In the genomic region with DNA sequence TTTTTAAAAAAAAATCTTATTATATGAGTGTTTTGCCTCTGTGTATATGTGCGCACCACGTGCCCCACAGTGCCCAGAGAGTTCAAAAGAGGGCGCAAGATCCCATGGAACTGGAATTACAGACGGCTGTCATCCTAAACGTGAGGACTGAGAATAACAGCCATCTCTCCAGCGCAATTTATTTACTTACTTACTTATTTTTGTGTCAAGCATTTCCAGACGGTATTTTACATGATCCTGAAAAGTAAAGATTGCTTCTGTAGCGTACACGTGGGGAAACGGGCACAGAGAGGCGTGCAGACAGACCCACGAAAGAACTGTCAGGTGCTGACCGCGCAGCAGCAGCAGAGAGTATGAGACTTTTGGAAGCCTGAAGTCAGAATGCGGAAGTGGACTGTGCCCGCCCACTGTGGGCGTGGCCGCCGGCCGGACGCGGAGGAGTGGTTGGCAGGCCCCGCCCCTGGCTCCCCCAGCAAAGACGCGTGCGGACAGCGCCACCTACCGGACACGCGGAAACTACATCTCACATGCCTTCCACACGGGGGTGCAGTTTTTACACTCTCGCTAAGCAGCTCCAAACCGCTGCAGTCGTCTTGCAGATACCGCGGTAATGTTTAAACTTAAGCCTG, we compare ENCODE assay signal across 8 mouse cellular contexts. TPM values are rescaled to one million over a fixed set of nuclear protein-coding genes. Genes with fewer than 3 reads are reported as not detected.
DNase-seq lines count a peak whose midpoint lies in the region; ATAC-seq and TF ChIP-seq lines count a peak whose summit lies in the region.

No protein-coding gene starts in this region.

- ATAC-seq in lung, postnatal 0 days, result peak; percentile 96

- 3% methylated on average over 36 of the region's 36 CpGs for WGBS in cerebellum, adult 2 months
- WGBS in hindbrain, embryonic 10.5 days, result 4% methylated on average over 36 of the region's 36 CpGs
- 2% methylated on average over 36 of the region's 36 CpGs for WGBS in lung, postnatal 0 days

- H3K9ac ChIP-seq in MEL (ENCODE audit: control insufficient read depth, low read depth, low read length, poor library complexity, severe bottlenecking), result peak overlapping the region; percentile 66
- H3K9ac ChIP-seq in lung, postnatal 0 days (replicated peaks; ENCODE audit: low read depth), result no peak overlapping the region

- no peaks in the 10 kb centered on the region for H3K9me3 ChIP-seq in MEL (replicated peaks; ENCODE audit: insufficient read depth, low read length)
- H3K9me3 ChIP-seq in hindbrain, embryonic 10.5 days, result no peaks in the 10 kb centered on the region
- H3K9me3 ChIP-seq in lung, postnatal 0 days (ENCODE audit: low read length), result no peaks in the 10 kb centered on the region

- H3K79me2 ChIP-seq in MEL (ENCODE audit: control insufficient read depth, insufficient read depth, low read length, poor library complexity), result no peaks in the 10 kb centered on the region

- peak in 1 of 2 experiments; percentile 15; a peak in 1 of 4 replicates for TF ChIP-seq EP300 in MEL (IDR thresholded peaks at IDR 0.05; ENCODE audit: low read depth in 1 of 2, low read length in 2 of 2)
- TF ChIP-seq EP300 in lung, postnatal 0 days (IDR thresholded peaks at IDR 0.05), result peak; percentile 22; the same call in 1 of the 2 replicates

- H3K36me3 ChIP-seq in MEL (ENCODE audit: control insufficient read depth in 1 of 2, insufficient read depth in 2 of 2, low read length in 2 of 2), result 0 out of 4 replicates have a peak, but pooled peaks cover 0 to 2% of the 10 kb centered on the region in 2 experiments
- peaks cover 9% of the 10 kb centered on the region for H3K36me3 ChIP-seq in hindbrain, embryonic 10.5 days
- H3K36me3 ChIP-seq in lung, postnatal 0 days (ENCODE audit: insufficient read depth, low read length), result no peaks in the 10 kb centered on the region

- peak; percentile 98 for DNase-seq in MEL (ENCODE audit: low read depth, low spot score)
- peak; percentile 95 to 99 for DNase-seq in cerebellum, adult 2 months
- peak; percentile 98 for DNase-seq in forelimb bud, embryonic 11.5 days (ENCODE audit: low read depth, low spot score)
- peak; percentile 99 for DNase-seq in hindbrain, embryonic 10.5 days (ENCODE audit: low spot score)
- DNase-seq in layer of hippocampus, adult 9-11 months, result peak; percentile 96
- DNase-seq in lung, postnatal 0 days (ENCODE audit: low spot score), result peak; percentile 97
- DNase-seq in ovary, postnatal 14 days (ENCODE audit: low spot score), result peak; percentile 100
- peak; percentile 99 for DNase-seq in thymus, postnatal 14 days

- H3K4me3 ChIP-seq in MEL (ENCODE audit: control insufficient read depth in 1 of 2, insufficient read depth in 1 of 2, low read depth in 2 of 2, low read length in 2 of 2), result peak overlapping the region; percentile 34 to 54
- H3K4me3 ChIP-seq in cerebellum, adult 2 months (replicated peaks; ENCODE audit: insufficient read depth, low read depth, low read length), result peak overlapping the region; percentile 62
- H3K4me3 ChIP-seq in hindbrain, embryonic 10.5 days, result peak overlapping the region; percentile 45
- H3K4me3 ChIP-seq in lung, postnatal 0 days (ENCODE audit: low read depth, low read length), result no peak overlapping the region

- 0 out of 4 replicates have a peak, but pooled peaks cover 0 to 8% of the 10 kb centered on the region in 2 experiments for H3K4me1 ChIP-seq in MEL (ENCODE audit: control insufficient read depth in 1 of 2, insufficient read depth in 2 of 2, low read length in 2 of 2)
- no peaks in the 10 kb centered on the region for H3K4me1 ChIP-seq in cerebellum, adult 2 months (ENCODE audit: control insufficient read depth, insufficient read depth, low read length)
- peaks cover 19% of the 10 kb centered on the region for H3K4me1 ChIP-seq in hindbrain, embryonic 10.5 days (replicated peaks)
- H3K4me1 ChIP-seq in lung, postnatal 0 days (ENCODE audit: insufficient read depth, low read depth, low read length), result no peaks in the 10 kb centered on the region

- peak; percentile 77 for TF ChIP-seq RAD21 in MEL (IDR thresholded peaks at IDR 0.05; ENCODE audit: low read depth, low read length)

- H3K27me3 ChIP-seq in MEL (ENCODE audit: control insufficient read depth in 1 of 2, insufficient read depth in 2 of 2, low read length in 2 of 2), result no peaks in the 10 kb centered on the region
- H3K27me3 ChIP-seq in cerebellum, adult 2 months (ENCODE audit: control insufficient read depth, insufficient read depth, low read length), result no peaks in the 10 kb centered on the region
- peaks cover 4% of the 10 kb centered on the region; the same call in 1 of the 2 replicates for H3K27me3 ChIP-seq in hindbrain, embryonic 10.5 days (ENCODE audit: insufficient read depth, poor library complexity, severe bottlenecking)
- no peaks in the 10 kb centered on the region for H3K27me3 ChIP-seq in lung, postnatal 0 days (replicated peaks; ENCODE audit: insufficient read depth, low read length)

- H3K4me2 ChIP-seq in lung, postnatal 0 days (replicated peaks; ENCODE audit: low read depth, low read length), result peak overlapping the region; percentile 50

- peak; percentile 42 to 96 (median 82) for TF ChIP-seq CTCF in MEL (IDR thresholded peaks at IDR 0.05 in 2 of 3, conservative IDR thresholded peaks at IDR 0.05 in 1 of 3; ENCODE audit: control insufficient read depth in 1 of 3, insufficient read depth in 1 of 3, low read depth in 2 of 3, low read length in 3 of 3, poor library complexity in 1 of 3, severe bottlenecking in 1 of 3)
- peak; percentile 100 for TF ChIP-seq CTCF in cerebellum, adult 2 months (IDR thresholded peaks at IDR 0.05; ENCODE audit: borderline replicate concordance, insufficient read depth, low read depth, low read length)
- peak; percentile 100 for TF ChIP-seq CTCF in lung, postnatal 0 days (IDR thresholded peaks at IDR 0.05)

- TF ChIP-seq POLR2A in MEL (IDR thresholded peaks at IDR 0.05; ENCODE audit: control insufficient read depth in 1 of 2, insufficient read depth in 1 of 2, low read depth in 1 of 2, low read length in 2 of 2, poor library complexity in 1 of 2), result peak; percentile 65 to 98; a peak in 3 of 4 replicates
- TF ChIP-seq POLR2A in cerebellum, adult 2 months (IDR thresholded peaks at IDR 0.05; ENCODE audit: borderline replicate concordance, insufficient read depth, low read length), result peak; percentile 27; the same call in 1 of the 2 replicates

- peak overlapping the region; percentile 61 for H3K27ac ChIP-seq in MEL (ENCODE audit: control insufficient read depth, low read depth, low read length)
- H3K27ac ChIP-seq in cerebellum, adult 2 months (ENCODE audit: insufficient read depth, low read length), result no peak overlapping the region
- peak overlapping the region; percentile 56; the same call in 1 of the 2 replicates for H3K27ac ChIP-seq in hindbrain, embryonic 10.5 days
- peak overlapping the region; percentile 69 for H3K27ac ChIP-seq in lung, postnatal 0 days (ENCODE audit: low read length)

TF ChIP-seq in MEL, 35 proteins besides CTCF, POLR2A, EP300 and RAD21 (continues in another document):
- TF ChIP-seq MXI1 (IDR thresholded peaks at IDR 0.05; ENCODE audit: low read depth, low read length), result peak; percentile 99
- 0 out of 2 replicates have a peak, but pooled peaks have one; percentile 45 for TF ChIP-seq NRF1 (IDR thresholded peaks at IDR 0.05; ENCODE audit: insufficient read depth, low read depth, low read length, poor library complexity, severe bottlenecking)
- no peak for TF ChIP-seq GABPA (IDR thresholded peaks at IDR 0.05; ENCODE audit: low read depth, low read length)
- TF ChIP-seq BHLHE40 (IDR thresholded peaks at IDR 0.05; ENCODE audit: borderline replicate concordance, low read depth, low read length), result peak; percentile 58; the same call in 1 of the 2 replicates
- peak; percentile 90 for TF ChIP-seq POLR2AphosphoS2 (IDR thresholded peaks at IDR 0.05; ENCODE audit: low read length)
- TF ChIP-seq JUND (IDR thresholded peaks at IDR 0.05; ENCODE audit: low read depth, low read length), result no peak
- TF ChIP-seq ZNF384 (IDR thresholded peaks at IDR 0.05; ENCODE audit: low read depth, low read length), result peak; percentile 25; the same call in 1 of the 2 replicates
- peak; percentile 85 for TF ChIP-seq SMC3 (IDR thresholded peaks at IDR 0.05; ENCODE audit: low read depth, low read length)
- 0 out of 2 replicates have a peak, but pooled peaks have one; percentile 3 for TF ChIP-seq ETS1 (IDR thresholded peaks at IDR 0.05; ENCODE audit: low read depth, low read length)
- TF ChIP-seq GATA1 (IDR thresholded peaks at IDR 0.05; ENCODE audit: low read depth, low read length), result no peak
- TF ChIP-seq MAZ (IDR thresholded peaks at IDR 0.05; ENCODE audit: low read depth, low read length), result peak; percentile 38; the same call in 1 of the 2 replicates
- TF ChIP-seq MYC (IDR thresholded peaks at IDR 0.05; ENCODE audit: low read depth, low read length), result peak; percentile 96
- TF ChIP-seq KAT2A (conservative IDR thresholded peaks at IDR 0.05; ENCODE audit: low read depth, low read length), result 0 out of 2 replicates have a peak, but pooled peaks have one; percentile 23
- TF ChIP-seq ZMIZ1 (IDR thresholded peaks at IDR 0.05; ENCODE audit: low read depth, low read length), result peak; percentile 60
- peak; percentile 65 for TF ChIP-seq TCF12 (IDR thresholded peaks at IDR 0.05; ENCODE audit: low read depth, low read length)

RNA-seq across cellular contexts. Expression of gene Trpv4, which starts 9.1 kb away (rescaled TPM):
- total RNA-seq in MEL (2012; rRNA removed), result not detected in 2 replicates
- under 1 TPM in 1 of 2 experiments, not detected in 1; 0.29 TPM for polyA plus RNA-seq in MEL (2012; ENCODE audit: insufficient read depth in 1 of 2, insufficient read length in 2 of 2, low read depth in 1 of 2, low replicate concordance in 2 of 2, missing spikeins in 1 of 2)
- polyA plus RNA-seq in cerebellum, adult 2 months (2012; rRNA removed), result 3.0 and 5.5 TPM in 2 replicates
- 0.60 and 0.64 TPM in 2 replicates for polyA plus RNA-seq in hindbrain, embryonic 10.5 days (2016; fragmentation: Nextera tagmentation; extraction: Ambion mirVana)
- polyA plus RNA-seq in lung, postnatal 0 days (2015; fragmentation: Nextera tagmentation; extraction: Ambion mirVana), result 2.2 and 3.4 TPM in 2 replicates

RNA-seq across cellular contexts. Expression of gene Gltp, which starts 23.4 kb away (rescaled TPM):
- 18.3 and 18.8 TPM in 2 replicates for total RNA-seq in MEL (2012; rRNA removed)
- 100 to 1,000 TPM in 1 of 2 experiments, 10 to 100 TPM in 1; 67.2 to 211 TPM for polyA plus RNA-seq in MEL (2012; ENCODE audit: insufficient read depth in 1 of 2, insufficient read length in 2 of 2, low read depth in 1 of 2, low replicate concordance in 2 of 2, missing spikeins in 1 of 2)
- 79.3 and 87.5 TPM in 2 replicates for polyA plus RNA-seq in cerebellum, adult 2 months (2012; rRNA removed)
- polyA plus RNA-seq in hindbrain, embryonic 10.5 days (2016; fragmentation: Nextera tagmentation; extraction: Ambion mirVana), result 80.4 and 90.3 TPM in 2 replicates
- polyA plus RNA-seq in lung, postnatal 0 days (2015; fragmentation: Nextera tagmentation; extraction: Ambion mirVana), result 88.2 and 89.4 TPM in 2 replicates

RNA-seq across cellular contexts. Expression of gene Tchp, which starts 40.2 kb away (rescaled TPM):
- total RNA-seq in MEL (2012; rRNA removed), result 10.4 and 13.6 TPM in 2 replicates
- 10 to 100 TPM in 1 of 2 experiments, not detected in 1; 21.1 TPM for polyA plus RNA-seq in MEL (2012; ENCODE audit: insufficient read depth in 1 of 2, insufficient read length in 2 of 2, low read depth in 1 of 2, low replicate concordance in 2 of 2, missing spikeins in 1 of 2)
- polyA plus RNA-seq in cerebellum, adult 2 months (2012; rRNA removed), result 33.9 and 35.5 TPM in 2 replicates
- 17.9 and 20.8 TPM in 2 replicates for polyA plus RNA-seq in hindbrain, embryonic 10.5 days (2016; fragmentation: Nextera tagmentation; extraction: Ambion mirVana)
- polyA plus RNA-seq in lung, postnatal 0 days (2015; fragmentation: Nextera tagmentation; extraction: Ambion mirVana), result 9.4 and 10.0 TPM in 2 replicates
